Mouse (Mus musculus) left cerebral cortex, adult 6 months (tissue): ENCODE measurements around the gene 1810049J17Rik. TPM values are rescaled to one million over a fixed set of nuclear protein-coding genes. Genes with fewer than 3 reads are reported as not detected.

ENCODE experiments used
- long read RNA-seq, 2 experiments: library from polyadenylated mRNA; unstranded; transcript quantifications; one replicate each; pipeline ENCODE4 v2.0.0; 2019 to 2020
- polyA plus RNA-seq: library from polyadenylated mRNA; unstranded; fragments of <200 nt; fragmentation: Nextera tagmentation; gene quantifications from 2 replicates; pipeline ENCODE4 v1.2.3, GENCODE M21; 2021

1810049J17Rik gene
- 4.1 TPM in 1 of 2 replicates, not detected in the other for polyA plus RNA-seq
- long read RNA-seq, experiment 1 = 0 reads
- long read RNA-seq, experiment 2 = 0 reads

GRCm38 (mm10) chr15:12321788-12322621, at the start of gene 1810049J17Rik:
TSS of gene 1810049J17Rik (minus strand) at chr15:12321899.

GRCm38 (mm10) chr15:12321091-12321787, 460 bp downstream of the 1810049J17Rik start, which contains the start of gene Golph3:
TSS of gene Golph3 (plus strand) at chr15:12321450.

Other genes with a start within 250 kb of the 1810049J17Rik start
- gene Zfr, start 204.1 kb downstream of the 1810049J17Rik start, polyA plus RNA-seq = 212 and 213 TPM in 2 replicates
- 10.9 and 11.2 TPM in 2 replicates for gene Mtmr12, start 116.9 kb downstream of the 1810049J17Rik start, polyA plus RNA-seq
- gene Golph3, start 449 bp downstream of the 1810049J17Rik start, polyA plus RNA-seq = 14.3 and 72.6 TPM in 2 replicates